Mouse (Mus musculus) cerebellum, adult 2 months (tissue): Measurements from ENCODE around the gene Drap1.

Experiments used
- CTCF ChIP-seq: fragments of 200-500 bp; IDR thresholded peaks from 2 replicates; pipeline ENCODE4 v1.5.1; 2011; ENCODE audit warnings: low read depth, mild to moderate bottlenecking, control low read depth, low read length, moderate library complexity, borderline replicate concordance; ENCODE audit not compliant: insufficient read depth
- POLR2A ChIP-seq: fragments of 200-500 bp; IDR thresholded peaks from 2 replicates; pipeline ENCODE4 v1.6.1; 2011; ENCODE audit warnings: low read length, control low read depth, borderline replicate concordance; ENCODE audit not compliant: insufficient read depth

GRCm38 (mm10) chr19:5449673-5450072, 24.9 kb upstream of the Drap1 start:
- no peak for TF ChIP-seq CTCF
- TF ChIP-seq POLR2A: no peak
